Mouse (Mus musculus): ENCODE results near the gene Gm8764.
"Not testable (repeated sequence)": the region's sequence is repeated elsewhere in the genome, so short reads cannot be mapped to it uniquely, and the experiment has no call there.

Gene Gm8764

GRCm38 (mm10) chr10:104159706-104160105, at the start of gene Gm8764:
Gene Gm8764 (plus strand): TSS chr10:104160006.
- not testable (repeated sequence) for DNase-seq (ENCODE audit: low spot score)

GRCm38 (mm10) chr10:104110044-104110443, 49.8 kb upstream of the Gm8764 start:
- DNase-seq (ENCODE audit: low spot score): no peak

GRCm38 (mm10) chr10:104118312-104118711, 41.5 kb upstream of the Gm8764 start:
- DNase-seq (ENCODE audit: low spot score): no peak

- DNase-seq (ENCODE audit: low spot score): not testable (repeated sequence)
Measured at GRCm38 (mm10) chr10:104142687-104143086, 17.1 kb upstream of the Gm8764 start, which contains the start of gene Gm21293. Gene Gm21293 (plus strand): TSS chr10:104142987.

- not testable (repeated sequence) for DNase-seq (ENCODE audit: low spot score)
Measured at GRCm38 (mm10) chr10:104151197-104151596, 8.6 kb upstream of the Gm8764 start, which contains the start of gene Gm6763. Gene Gm6763 (plus strand): TSS chr10:104151497.

GRCm38 (mm10) chr10:104168215-104168614, 8.4 kb downstream of the Gm8764 start, which contains the start of gene Gm21304:
Gene Gm21304 (plus strand): TSS chr10:104168515.
- DNase-seq (ENCODE audit: low spot score): not testable (repeated sequence)

GRCm38 (mm10) chr10:104176724-104177123, 16.9 kb downstream of the Gm8764 start, which contains the start of gene Gm21312:
Gene Gm21312 (plus strand): TSS chr10:104177024.
- not testable (repeated sequence) for DNase-seq (ENCODE audit: low spot score)

- not testable (repeated sequence) for DNase-seq (ENCODE audit: low spot score)
Measured at GRCm38 (mm10) chr10:104185233-104185632, 25.4 kb downstream of the Gm8764 start, which contains the start of gene Gm20765. Gene Gm20765 (plus strand): TSS chr10:104185533.

GRCm38 (mm10) chr10:104193742-104194141, 33.9 kb downstream of the Gm8764 start, which contains the start of gene Gm4340:
Gene Gm4340 (plus strand): TSS chr10:104194042.
- DNase-seq (ENCODE audit: low spot score): not testable (repeated sequence)

GRCm38 (mm10) chr10:104209655-104210054, 49.8 kb downstream of the Gm8764 start:
- no peak for DNase-seq (ENCODE audit: low spot score)

GRCm38 (mm10) chr10:104210268-104210990, 50.6 kb downstream of the Gm8764 start:
- no peak for DNase-seq (ENCODE audit: low spot score)

Measured in lung, postnatal 25 days (tissue).